In genomic region chr9:54169489-54169888, GRCm38 (mm10) we compare ENCODE assay signal across 8 mouse cellular contexts.
DNase-seq lines count a peak whose midpoint lies in the region; ATAC-seq and TF ChIP-seq lines count a peak whose summit lies in the region.

No protein-coding gene starts in this region.

- H3K79me3 ChIP-seq in C2C12 (ENCODE audit: low read depth) = no peaks in the 10 kb centered on the region

- peak; percentile 58 for TF ChIP-seq CTCF in kidney, adult 2 months (conservative IDR thresholded peaks at IDR 0.05; ENCODE audit: insufficient read depth, insufficient read length, low read depth, low read length)
- TF ChIP-seq CTCF in C2C12 (IDR thresholded peaks at IDR 0.05; ENCODE audit: control insufficient read depth, insufficient read depth, insufficient read length) = peak; percentile 15

- intact Hi-C loops in heart, postnatal 14 days (cut with DNase I) = no loop called here

- no peaks in the 10 kb centered on the region for H3K79me2 ChIP-seq in C2C12 (ENCODE audit: control insufficient read depth, insufficient read depth)

- H3ac ChIP-seq in C2C12 (ENCODE audit: control insufficient read depth, insufficient read length, low read depth) = no peak overlapping the region

- H3K9me3 ChIP-seq in kidney, embryonic 16.5 days (ENCODE audit: low read length) = no peaks in the 10 kb centered on the region

- 37% methylated on average over 5 of the region's 5 CpGs for WGBS in kidney, adult 2 months
- WGBS in kidney, embryonic 16.5 days = 42% methylated on average over 5 of the region's 5 CpGs

- no peaks in the 10 kb centered on the region for H3K27me3 ChIP-seq in kidney, adult 2 months (replicated peaks; ENCODE audit: control insufficient read depth, insufficient read depth, low read length)
- H3K27me3 ChIP-seq in kidney, embryonic 16.5 days (ENCODE audit: insufficient read depth, low read length) = no peaks in the 10 kb centered on the region
- peaks cover 3% of the 10 kb centered on the region for H3K27me3 ChIP-seq in C2C12 (ENCODE audit: control insufficient read depth, insufficient read depth, insufficient read length)

- H3K36me3 ChIP-seq in kidney, adult 2 months (ENCODE audit: control insufficient read depth, insufficient read depth, low read length) = no peaks in the 10 kb centered on the region
- no peaks in the 10 kb centered on the region for H3K36me3 ChIP-seq in kidney, embryonic 16.5 days (ENCODE audit: insufficient read depth, low read length)
- no peaks in the 10 kb centered on the region for H3K36me3 ChIP-seq in C2C12 (ENCODE audit: control insufficient read depth, insufficient read depth)

- no peak overlapping the region for H3K4me2 ChIP-seq in kidney, embryonic 16.5 days (replicated peaks; ENCODE audit: low read depth, low read length)

- no peak for TF ChIP-seq POLR2A in kidney, adult 2 months (IDR thresholded peaks at IDR 0.05; ENCODE audit: low read depth, low read length)

- no peak for ATAC-seq in kidney, embryonic 16.5 days (ENCODE audit: low FRiP score, low TSS enrichment)
- no peak for ATAC-seq in monocyte, adult 5-6 weeks (replicated peaks; ENCODE audit: insufficient number of reproducible peaks, low FRiP score, low TSS enrichment, poor library complexity, severe bottlenecking)

- no peak for DNase-seq in kidney, adult 2 months
- peak; percentile 31 for DNase-seq in ZHBTc4 (ENCODE audit: low read depth, low spot score)
- peak; percentile 19 to 23 for DNase-seq in layer of hippocampus, adult 8-10 months (ENCODE audit: low spot score in 2 of 2)
- DNase-seq in heart, postnatal 14 days = no peak
- no peak for DNase-seq in cerebellum, adult 11-12 months

- H3K4me1 ChIP-seq in kidney, adult 2 months (ENCODE audit: control insufficient read depth, insufficient read depth, low read length) = no peaks in the 10 kb centered on the region
- no peaks in the 10 kb centered on the region for H3K4me1 ChIP-seq in kidney, embryonic 16.5 days (ENCODE audit: insufficient read depth, low read length)

- no peak overlapping the region for H3K4me3 ChIP-seq in kidney, adult 2 months (ENCODE audit: insufficient read depth, low read depth, low read length)
- no peak overlapping the region for H3K4me3 ChIP-seq in kidney, embryonic 16.5 days (ENCODE audit: low read length)
- no peak overlapping the region for H3K4me3 ChIP-seq in C2C12 (ENCODE audit: insufficient read depth, poor library complexity, severe bottlenecking)

- no peak overlapping the region for H3K9ac ChIP-seq in kidney, embryonic 16.5 days (replicated peaks; ENCODE audit: low read length)

- no peak overlapping the region for H3K27ac ChIP-seq in kidney, adult 2 months (ENCODE audit: insufficient read depth, low read depth, low read length)
- H3K27ac ChIP-seq in kidney, embryonic 16.5 days (ENCODE audit: low read length) = no peak overlapping the region

TF ChIP-seq in C2C12, 6 proteins besides CTCF, POLR2A, EP300 and RAD21:
- no peak for TF ChIP-seq MYOD1 (IDR thresholded peaks at IDR 0.05; ENCODE audit: control insufficient read depth, insufficient read length, low read depth)
- no peak for TF ChIP-seq MAX (IDR thresholded peaks at IDR 0.05)
- no peak for TF ChIP-seq MYOG (IDR thresholded peaks at IDR 0.05; ENCODE audit: control insufficient read depth, extremely low read depth, insufficient read length)
- TF ChIP-seq FOSL1 (IDR thresholded peaks at IDR 0.05; ENCODE audit: insufficient read depth, low read length, poor library complexity, severe bottlenecking) = no peak
- no peak for TF ChIP-seq USF1 (IDR thresholded peaks at IDR 0.05; ENCODE audit: low read depth)
- TF ChIP-seq CEBPB (IDR thresholded peaks at IDR 0.05; ENCODE audit: low read depth) = peak; percentile 81

Comparison
In these comparisons a context has a peak if more than half of its experiments do, and no peak if none do; other contexts are left out.
1. DNase-seq: peak in ZHBTc4 (single experiment) and layer of hippocampus, adult 8-10 months (2 of 2); none in kidney, adult 2 months (single experiment), heart, postnatal 14 days (0 of 2) and cerebellum, adult 11-12 months (single experiment).